Mouse (Mus musculus): ENCODE measurements around the gene Luc7l2. TPM values are rescaled to one million over a fixed set of nuclear protein-coding genes. Genes with fewer than 3 reads are reported as not detected.
"Not testable (repeated sequence)": the region's sequence is repeated elsewhere in the genome, so short reads cannot be mapped to it uniquely, and the experiment has no call there.

Gene Luc7l2
- polyA plus RNA-seq, 1 experiment from 2014 or later: 36.3 TPM

DNA sequence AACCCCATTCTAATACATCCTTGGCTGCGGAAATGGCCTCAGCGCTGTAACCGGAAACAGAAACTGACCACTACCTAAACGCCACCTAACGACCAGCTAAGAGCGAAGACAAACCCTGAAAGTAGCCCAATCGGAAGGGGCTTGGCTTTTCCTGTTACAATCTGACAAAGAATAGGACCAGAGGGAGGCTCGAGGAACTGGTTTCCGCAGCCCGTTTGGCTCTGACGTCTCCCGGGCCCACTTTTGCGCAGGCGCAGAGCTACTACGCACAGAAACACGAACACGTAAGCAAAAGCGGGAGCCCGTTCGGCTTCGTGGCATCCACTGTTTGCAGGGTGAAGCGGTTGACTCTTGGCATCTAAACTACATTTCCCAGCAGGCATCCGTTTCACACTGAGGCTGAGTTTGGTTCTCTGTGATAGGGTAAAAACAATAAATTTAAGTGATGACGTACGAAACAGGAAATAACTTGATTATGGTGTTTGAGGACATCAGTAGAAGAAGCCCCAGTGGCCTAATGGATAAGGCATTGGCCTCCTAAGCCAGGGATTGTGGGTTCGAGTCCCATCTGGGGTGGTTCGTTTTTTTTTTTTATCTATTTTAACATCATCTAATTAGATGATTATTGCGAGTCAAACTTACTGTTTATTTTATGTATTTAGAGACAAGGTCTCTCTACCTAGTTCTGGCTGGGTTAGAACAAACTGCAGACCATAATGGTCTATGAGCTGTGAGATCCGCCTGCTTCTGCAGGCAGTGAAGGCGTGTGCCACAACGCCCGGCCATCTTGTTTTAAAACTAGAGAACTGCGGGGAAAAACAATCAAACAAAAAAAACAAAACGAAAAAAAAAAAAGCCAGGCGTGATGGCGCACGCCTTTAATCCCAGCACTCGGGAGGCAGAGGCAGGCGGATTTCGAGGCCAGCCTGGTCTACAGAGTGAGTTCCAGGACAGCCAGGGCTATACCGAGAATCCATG is 17.4 kb upstream of the Luc7l2 start, which contains the start of gene Fmc1:
Fmc1 (plus strand) TSS at position 75 of the 978 bp plus-strand sequence.
- ATAC-seq (replicated peaks; ENCODE audit: insufficient number of reproducible peaks, low FRiP score, low TSS enrichment, low read depth): peak; percentile 90
- Histone ChIP-seq H3K9me3 (replicated peaks; ENCODE audit: control insufficient read depth, low read length) (no peaks in the 10 kb centered on the region), H3K9ac (replicated peaks; ENCODE audit: low read length) (peak within 1 kb of the TSS; percentile 53), H3K27me3 (ENCODE audit: control insufficient read depth, insufficient read depth, low read length) (no peaks in the 10 kb centered on the region), H3K36me3 (replicated peaks; ENCODE audit: control insufficient read depth, insufficient read depth, low read depth, low read length) (no peaks in the 10 kb centered on the region), H3K4me2 (ENCODE audit: low read depth, low read length) (peak within 1 kb of the TSS; percentile 82), H3K4me1 (ENCODE audit: control insufficient read depth, insufficient read depth, low read length) (no peaks in the 10 kb centered on the region), H3K27ac (replicated peaks; ENCODE audit: low read depth, low read length) (peak within 1 kb of the TSS; percentile 85), H3K4me3 (ENCODE audit: low read depth, low read length) (peak within 1 kb of the TSS; percentile 85)
- DNase-seq (ENCODE audit: low spot score): peak; percentile 99
- WGBS: 6% methylated on average over 41 of the region's 41 CpGs

DNA sequence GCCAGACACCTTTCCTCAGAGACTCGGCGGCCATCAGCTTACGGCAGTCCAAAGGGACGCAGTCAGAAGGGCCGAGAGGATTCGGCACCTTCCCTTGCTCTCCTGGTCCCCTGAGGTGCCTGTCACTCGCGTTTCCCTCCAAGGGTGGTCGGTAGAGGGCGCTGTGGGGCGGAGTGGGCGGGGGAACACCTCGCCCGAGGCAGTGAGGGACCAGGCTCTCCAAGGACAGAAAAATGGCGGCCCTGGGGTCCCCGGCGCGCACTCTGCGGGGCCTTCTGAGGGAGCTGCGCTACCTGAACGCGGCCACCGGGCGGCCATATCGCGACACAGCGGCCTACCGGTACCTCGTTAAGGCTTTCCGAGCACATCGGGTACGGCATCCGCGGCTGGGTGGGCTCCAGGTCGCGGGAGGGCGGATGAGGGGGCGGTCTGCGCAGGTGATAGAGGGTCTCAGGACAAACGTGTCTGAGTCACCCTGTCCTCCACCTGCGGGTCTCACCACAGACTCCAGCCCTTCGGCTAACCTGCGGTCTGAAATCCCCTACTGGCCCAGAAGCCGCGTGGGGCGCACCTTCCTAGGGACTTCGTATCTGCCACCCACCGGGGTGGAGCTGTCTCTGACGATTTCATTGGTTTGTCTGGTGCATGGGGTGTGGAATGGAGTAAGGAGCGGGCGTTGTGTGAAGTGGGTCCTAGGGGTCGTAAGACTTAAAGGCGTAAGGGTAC is 16.3 kb upstream of the Luc7l2 start:
- Histone ChIP-seq H3K36me3 (replicated peaks; ENCODE audit: control insufficient read depth, insufficient read depth, low read depth, low read length) (no peaks in the 10 kb centered on the region), H3K4me3 (ENCODE audit: low read depth, low read length) (peak overlapping the region; percentile 85), H3K4me2 (ENCODE audit: low read depth, low read length) (peak overlapping the region; percentile 40), H3K27ac (replicated peaks; ENCODE audit: low read depth, low read length) (peak overlapping the region; percentile 85), H3K4me1 (ENCODE audit: control insufficient read depth, insufficient read depth, low read length) (no peaks in the 10 kb centered on the region), H3K9ac (replicated peaks; ENCODE audit: low read length) (peak overlapping the region; percentile 86), H3K9me3 (replicated peaks; ENCODE audit: control insufficient read depth, low read length) (no peaks in the 10 kb centered on the region), H3K27me3 (ENCODE audit: control insufficient read depth, insufficient read depth, low read length) (no peaks in the 10 kb centered on the region)
- DNase-seq (ENCODE audit: low spot score) (peak; percentile 97), ATAC-seq (replicated peaks; ENCODE audit: insufficient number of reproducible peaks, low FRiP score, low TSS enrichment, low read depth) (peak; percentile 67)
- WGBS: under 1% methylated on average over 51 of the region's 53 CpGs

DNA sequence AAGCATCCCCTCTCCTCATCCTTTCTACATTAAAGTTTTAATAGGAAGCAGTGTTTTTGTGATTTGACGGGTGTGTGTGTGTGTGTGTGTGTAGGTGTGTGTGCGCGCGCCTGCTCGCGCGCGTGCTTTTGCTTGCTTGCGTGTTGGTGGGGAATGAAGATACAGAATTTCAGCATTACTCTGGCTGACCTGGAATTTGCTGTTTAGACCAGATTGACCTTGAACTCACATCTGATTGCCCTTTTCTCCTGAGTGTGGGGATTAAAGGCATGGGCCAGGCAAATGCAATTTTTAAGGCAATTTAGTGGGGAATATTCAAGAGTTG is 15.8 kb upstream of the Luc7l2 start:
- Histone ChIP-seq H3K27me3 (ENCODE audit: control insufficient read depth, insufficient read depth, low read length) (no peaks in the 10 kb centered on the region), H3K4me3 (ENCODE audit: low read depth, low read length) (peak overlapping the region; percentile 85), H3K27ac (replicated peaks; ENCODE audit: low read depth, low read length) (peak overlapping the region; percentile 85; the same call in 1 of the 2 replicates), H3K36me3 (replicated peaks; ENCODE audit: control insufficient read depth, insufficient read depth, low read depth, low read length) (no peaks in the 10 kb centered on the region), H3K4me2 (ENCODE audit: low read depth, low read length) (peak overlapping the region; percentile 40), H3K4me1 (ENCODE audit: control insufficient read depth, insufficient read depth, low read length) (no peaks in the 10 kb centered on the region), H3K9me3 (replicated peaks; ENCODE audit: control insufficient read depth, low read length) (no peaks in the 10 kb centered on the region), H3K9ac (replicated peaks; ENCODE audit: low read length) (peak overlapping the region; percentile 86)
- no peak for DNase-seq (ENCODE audit: low spot score)
- ATAC-seq (replicated peaks; ENCODE audit: insufficient number of reproducible peaks, low FRiP score, low TSS enrichment, low read depth): no peak
- WGBS: 4% methylated on average over 9 of the region's 9 CpGs

DNA sequence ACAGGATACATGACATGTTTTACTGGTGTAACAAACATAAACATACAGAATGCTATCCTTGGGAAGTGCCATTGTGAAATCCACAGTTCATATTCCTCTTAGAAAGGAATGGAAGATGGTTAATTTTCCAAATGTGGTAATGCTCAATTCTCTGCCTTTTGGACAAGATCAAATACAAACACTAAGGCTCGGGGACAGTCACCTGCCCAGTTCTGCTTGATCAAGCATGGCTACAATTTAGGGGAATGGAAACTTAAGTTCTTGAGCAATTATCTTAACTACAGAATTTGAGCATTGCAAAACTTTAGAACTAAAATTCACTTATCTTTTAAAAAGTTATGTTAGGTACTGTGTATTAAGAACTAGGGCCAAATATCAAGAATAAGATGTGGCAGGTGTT is 15.3 kb upstream of the Luc7l2 start:
- H3K27me3 ChIP-seq (ENCODE audit: control insufficient read depth, insufficient read depth, low read length): no peaks in the 10 kb centered on the region
- ATAC-seq (replicated peaks; ENCODE audit: insufficient number of reproducible peaks, low FRiP score, low TSS enrichment, low read depth): no peak
- H3K4me3 ChIP-seq (ENCODE audit: low read depth, low read length): no peak overlapping the region
- H3K36me3 ChIP-seq (replicated peaks; ENCODE audit: control insufficient read depth, insufficient read depth, low read depth, low read length): no peaks in the 10 kb centered on the region
- WGBS: 81% methylated on average over 1 of the region's 1 CpGs
- H3K4me1 ChIP-seq (ENCODE audit: control insufficient read depth, insufficient read depth, low read length): no peaks in the 10 kb centered on the region
- no peak overlapping the region for H3K27ac ChIP-seq (replicated peaks; ENCODE audit: low read depth, low read length)
- peak overlapping the region; percentile 40 for H3K4me2 ChIP-seq (ENCODE audit: low read depth, low read length)
- no peak overlapping the region for H3K9ac ChIP-seq (replicated peaks; ENCODE audit: low read length)
- DNase-seq (ENCODE audit: low spot score): no peak
- no peaks in the 10 kb centered on the region for H3K9me3 ChIP-seq (replicated peaks; ENCODE audit: control insufficient read depth, low read length)

DNA sequence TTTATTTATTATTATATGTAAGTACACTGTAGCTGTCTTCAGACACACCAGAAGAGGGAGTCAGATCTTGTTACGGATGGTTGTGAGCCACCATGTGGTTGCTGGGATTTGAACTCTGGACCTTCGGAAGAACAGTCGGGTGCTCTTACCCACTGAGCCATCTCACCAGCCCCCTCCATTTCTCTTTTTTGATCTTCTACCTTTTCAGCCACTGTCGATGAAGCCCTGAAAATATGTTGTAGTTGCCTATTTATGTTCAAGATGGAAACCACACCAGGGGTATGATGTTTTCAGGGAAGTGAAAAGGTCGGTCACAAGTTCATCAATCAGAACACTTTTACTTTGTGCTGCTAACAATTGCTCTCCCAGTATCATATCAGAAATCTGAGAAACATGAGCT is 7.0 kb upstream of the Luc7l2 start:
- 95% methylated on average over 4 of the region's 5 CpGs for WGBS
- not testable (repeated sequence) for H3K4me3 ChIP-seq (ENCODE audit: low read depth, low read length); H3K4me2 ChIP-seq (ENCODE audit: low read depth, low read length); H3K4me1 ChIP-seq (ENCODE audit: control insufficient read depth, insufficient read depth, low read length); H3K9me3 ChIP-seq (replicated peaks; ENCODE audit: control insufficient read depth, low read length); H3K9ac ChIP-seq (replicated peaks; ENCODE audit: low read length); DNase-seq (ENCODE audit: low spot score); H3K36me3 ChIP-seq (replicated peaks; ENCODE audit: control insufficient read depth, insufficient read depth, low read depth, low read length); H3K27ac ChIP-seq (replicated peaks; ENCODE audit: low read depth, low read length); ATAC-seq (replicated peaks; ENCODE audit: insufficient number of reproducible peaks, low FRiP score, low TSS enrichment, low read depth); H3K27me3 ChIP-seq (ENCODE audit: control insufficient read depth, insufficient read depth, low read length)

DNA sequence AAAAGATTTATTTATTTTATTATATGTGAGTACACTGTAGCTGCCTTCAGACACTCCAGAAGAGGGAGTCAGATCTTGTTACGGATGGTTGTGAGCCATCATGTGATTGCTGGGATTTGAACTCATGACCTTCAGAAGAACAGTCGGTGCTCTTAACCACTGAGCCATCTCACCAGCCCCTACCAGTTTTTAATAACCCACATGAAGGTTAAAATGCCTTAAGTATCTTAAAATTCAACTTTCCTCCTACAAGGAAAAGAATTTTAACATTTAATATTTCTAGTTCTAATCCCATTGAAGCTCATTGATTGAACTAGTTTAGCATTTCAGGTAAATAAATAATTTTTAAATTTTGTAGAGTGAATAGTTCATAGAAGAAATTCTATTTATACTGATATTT is 4.1 kb upstream of the Luc7l2 start:
- H3K9me3 ChIP-seq (replicated peaks; ENCODE audit: control insufficient read depth, low read length); H3K27ac ChIP-seq (replicated peaks; ENCODE audit: low read depth, low read length); H3K27me3 ChIP-seq (ENCODE audit: control insufficient read depth, insufficient read depth, low read length); ATAC-seq (replicated peaks; ENCODE audit: insufficient number of reproducible peaks, low FRiP score, low TSS enrichment, low read depth); DNase-seq (ENCODE audit: low spot score); H3K4me2 ChIP-seq (ENCODE audit: low read depth, low read length); H3K9ac ChIP-seq (replicated peaks; ENCODE audit: low read length); H3K4me1 ChIP-seq (ENCODE audit: control insufficient read depth, insufficient read depth, low read length); H3K36me3 ChIP-seq (replicated peaks; ENCODE audit: control insufficient read depth, insufficient read depth, low read depth, low read length); H3K4me3 ChIP-seq (ENCODE audit: low read depth, low read length): not testable (repeated sequence)
- 85% methylated on average over 2 of the region's 2 CpGs for WGBS

DNA sequence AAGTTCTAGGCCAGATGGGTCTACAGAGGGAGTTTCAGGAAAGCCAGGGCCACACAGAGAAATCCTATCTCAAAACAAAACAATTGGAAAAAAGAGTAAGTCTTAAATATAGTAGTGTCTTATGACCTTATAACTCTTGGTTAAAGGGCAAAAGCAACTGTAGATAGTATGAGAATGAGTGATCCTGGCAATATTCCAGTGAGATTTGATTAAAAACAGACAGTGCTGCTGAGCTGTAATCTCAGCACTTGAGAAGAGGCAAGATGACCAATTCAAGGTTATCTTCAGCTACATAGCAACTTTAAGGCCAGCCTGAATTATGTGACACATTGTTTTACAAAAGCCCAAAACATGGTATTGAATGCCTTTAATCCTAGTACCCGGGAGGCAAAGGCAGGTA is 3.4 kb upstream of the Luc7l2 start:
- WGBS: 70% methylated on average over 1 of the region's 1 CpGs
- Histone ChIP-seq H3K27ac (replicated peaks; ENCODE audit: low read depth, low read length) (no peak overlapping the region), H3K27me3 (ENCODE audit: control insufficient read depth, insufficient read depth, low read length) (no peaks in the 10 kb centered on the region), H3K9me3 (replicated peaks; ENCODE audit: control insufficient read depth, low read length) (no peaks in the 10 kb centered on the region), H3K4me1 (ENCODE audit: control insufficient read depth, insufficient read depth, low read length) (no peaks in the 10 kb centered on the region), H3K4me3 (ENCODE audit: low read depth, low read length) (no peak overlapping the region), H3K9ac (replicated peaks; ENCODE audit: low read length) (no peak overlapping the region), H3K36me3 (replicated peaks; ENCODE audit: control insufficient read depth, insufficient read depth, low read depth, low read length) (no peaks in the 10 kb centered on the region), H3K4me2 (ENCODE audit: low read depth, low read length) (no peak overlapping the region)
- DNase-seq (ENCODE audit: low spot score): no peak
- ATAC-seq (replicated peaks; ENCODE audit: insufficient number of reproducible peaks, low FRiP score, low TSS enrichment, low read depth): no peak

DNA sequence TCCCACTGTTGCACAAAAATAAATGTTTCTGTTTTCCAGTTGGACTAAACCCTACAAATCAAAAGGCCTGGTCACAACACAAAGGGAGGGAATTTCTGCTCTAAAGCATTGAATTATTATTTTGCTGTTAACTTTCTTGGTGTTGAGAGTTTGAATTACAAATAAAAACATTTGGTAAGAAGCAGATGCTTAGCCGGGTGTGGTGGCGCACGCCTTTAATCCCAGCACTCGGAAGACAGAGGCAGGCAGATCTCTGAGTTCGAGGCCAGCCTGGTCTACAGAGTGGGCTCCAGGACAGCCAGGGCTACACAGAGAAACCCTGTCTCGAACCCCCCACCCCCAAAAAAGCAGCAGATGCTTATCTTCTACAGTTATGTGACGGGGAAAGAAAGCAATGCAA is 2.5 kb upstream of the Luc7l2 start:
- DNase-seq (ENCODE audit: low spot score); H3K9me3 ChIP-seq (replicated peaks; ENCODE audit: control insufficient read depth, low read length); H3K4me1 ChIP-seq (ENCODE audit: control insufficient read depth, insufficient read depth, low read length); ATAC-seq (replicated peaks; ENCODE audit: insufficient number of reproducible peaks, low FRiP score, low TSS enrichment, low read depth); H3K27me3 ChIP-seq (ENCODE audit: control insufficient read depth, insufficient read depth, low read length); H3K27ac ChIP-seq (replicated peaks; ENCODE audit: low read depth, low read length); H3K4me2 ChIP-seq (ENCODE audit: low read depth, low read length); H3K4me3 ChIP-seq (ENCODE audit: low read depth, low read length); H3K36me3 ChIP-seq (replicated peaks; ENCODE audit: control insufficient read depth, insufficient read depth, low read depth, low read length); H3K9ac ChIP-seq (replicated peaks; ENCODE audit: low read length): not testable (repeated sequence)
- WGBS: 90% methylated on average over 7 of the region's 7 CpGs

Data from embryonic facial prominence, embryonic 11.5 days (tissue).